Mouse (Mus musculus) liver, embryonic 11.5 days (tissue): ENCODE data around the gene Pcbp3. TPM values are rescaled to one million over a fixed set of nuclear protein-coding genes. Genes with fewer than 3 reads are reported as not detected.

Experiments used
- ATAC-seq: fragments of 200-750 bp; cut with Nextera tagmentation; replicated peaks from 2 replicates; pipeline ENCODE4 v1.8.0; 2017; ENCODE audit warnings: moderate number of reproducible peaks, mild to moderate bottlenecking, moderate TSS enrichment, moderate library complexity; ENCODE audit not compliant: low FRiP score
- DNase-seq: peaks from one replicate; pipeline ENCODE4 v3.0.0-alpha.2; 2017; ENCODE audit warnings: low spot score
- H3K27ac ChIP-seq: fragments of 300-500 bp; sonication (generic); 2 replicates; pipeline ENCODE4 v1.5.1; 2014; ENCODE audit warnings: mild to moderate bottlenecking, low read depth, low read length, control low read depth
- H3K27me3 ChIP-seq: fragments of 300-500 bp; sonication (generic); replicated peaks from 2 replicates; pipeline ENCODE4 v1.6.1; 2014; ENCODE audit warnings: low read length, mixed read lengths; ENCODE audit not compliant: control insufficient read depth, insufficient read depth
- H3K36me3 ChIP-seq: fragments of 300-500 bp; sonication (generic); 2 replicates; pipeline ENCODE4 v1.6.1; 2014; ENCODE audit warnings: mild to moderate bottlenecking, low read length, moderate library complexity, mixed read lengths; ENCODE audit not compliant: control insufficient read depth, insufficient read depth
- H3K4me1 ChIP-seq: fragments of 300-500 bp; sonication (generic); replicated peaks from 2 replicates; pipeline ENCODE4 v1.6.1; 2014; ENCODE audit warnings: low read length, mixed read lengths; ENCODE audit not compliant: control insufficient read depth, insufficient read depth
- H3K4me2 ChIP-seq: fragments of 300-500 bp; sonication (generic); 2 replicates; pipeline ENCODE4 v1.6.1; 2014; ENCODE audit warnings: mild to moderate bottlenecking, control low read depth, moderate library complexity
- H3K4me3 ChIP-seq: fragments of 300-500 bp; sonication (generic); 2 replicates; pipeline ENCODE4 v1.5.1; 2014; ENCODE audit warnings: low read depth, low read length, control low read depth
- H3K9ac ChIP-seq: fragments of 300-500 bp; sonication (generic); 2 replicates; pipeline ENCODE4 v1.6.1; 2014; ENCODE audit warnings: low read depth, low read length, control low read depth
- H3K9me3 ChIP-seq: fragments of 300-500 bp; sonication (generic); 2 replicates; pipeline ENCODE4 v1.6.1; 2016; ENCODE audit warnings: low read length, inconsistent platforms, mixed read lengths; ENCODE audit not compliant: control insufficient read depth
- WGBS: fragments of 180-500 bp; shearing (Covaris S2); extraction: QIAGEN DNeasy Blood & Tissue Kit; methylation state at CpG from one replicate; pipeline ENCODE4 v1.1.7; 2014; 5-methylcytosine and 5-hydroxymethylcytosine counted together
- polyA plus RNA-seq: library from polyadenylated mRNA; unstranded; fragments of >200 nt; fragmentation: Nextera tagmentation; extraction: Ambion mirVana; gene quantifications from 2 replicates; pipeline ENCODE4 v1.2.1, GENCODE M21; 2014

Pcbp3 gene
- polyA plus RNA-seq, 1 experiment from 2014 or later, result 9.6 TPM

GRCm38 (mm10) chr10:76732881-76733676 lies 228.6 kb downstream of the Pcbp3 start:
- Histone ChIP-seq H3K9me3 (no peaks in the 10 kb centered on the region), H3K9ac (no peak overlapping the region), H3K4me3 (no peak overlapping the region), H3K36me3 (no peaks in the 10 kb centered on the region), H3K4me1 (0 out of 2 replicates have a peak, but pooled peaks cover 5% of the 10 kb centered on the region), H3K4me2 (peak overlapping the region; percentile 2; the same call in 1 of the 2 replicates), H3K27ac (peak overlapping the region; percentile 57; the same call in 1 of the 2 replicates), H3K27me3 (no peaks in the 10 kb centered on the region)
- peak; percentile 41; the same call in 1 of the 2 replicates for ATAC-seq
- DNase-seq, result peak; percentile 57
- WGBS, result 16% methylated on average over 17 of the region's 17 CpGs

DNA sequence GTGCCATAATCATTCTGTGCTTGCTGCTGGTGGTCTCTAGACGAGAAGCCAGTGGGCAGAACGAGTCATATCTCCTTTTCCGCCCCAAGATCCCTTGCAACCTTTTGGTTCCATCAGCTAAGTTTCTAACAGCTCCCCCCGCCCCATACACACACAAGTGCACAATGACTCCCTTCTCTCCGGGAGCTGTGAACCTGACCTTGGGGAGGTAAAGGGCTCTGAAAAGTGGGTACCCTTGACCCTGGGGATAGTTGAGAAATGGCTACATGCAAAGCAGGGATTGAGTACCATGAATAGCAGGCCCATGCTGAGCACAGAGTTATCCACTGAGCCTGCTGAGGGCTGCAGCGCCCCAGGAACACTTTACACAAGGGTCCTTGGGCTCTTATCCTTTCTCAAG lies 229.3 kb downstream of the Pcbp3 start:
- no peak for DNase-seq
- Histone ChIP-seq H3K27me3 (no peaks in the 10 kb centered on the region), H3K4me1 (0 out of 2 replicates have a peak, but pooled peaks cover 5% of the 10 kb centered on the region), H3K36me3 (no peaks in the 10 kb centered on the region), H3K9ac (no peak overlapping the region), H3K4me2 (no peak overlapping the region), H3K4me3 (no peak overlapping the region), H3K9me3 (no peaks in the 10 kb centered on the region), H3K27ac (peak overlapping the region; percentile 57; the same call in 1 of the 2 replicates)
- no peak for ATAC-seq
- WGBS, result 67% methylated on average over 6 of the region's 6 CpGs

GRCm38 (mm10) chr10:76731621-76732239 lies 230.0 kb downstream of the Pcbp3 start:
- peak; percentile 25 for DNase-seq

DNA sequence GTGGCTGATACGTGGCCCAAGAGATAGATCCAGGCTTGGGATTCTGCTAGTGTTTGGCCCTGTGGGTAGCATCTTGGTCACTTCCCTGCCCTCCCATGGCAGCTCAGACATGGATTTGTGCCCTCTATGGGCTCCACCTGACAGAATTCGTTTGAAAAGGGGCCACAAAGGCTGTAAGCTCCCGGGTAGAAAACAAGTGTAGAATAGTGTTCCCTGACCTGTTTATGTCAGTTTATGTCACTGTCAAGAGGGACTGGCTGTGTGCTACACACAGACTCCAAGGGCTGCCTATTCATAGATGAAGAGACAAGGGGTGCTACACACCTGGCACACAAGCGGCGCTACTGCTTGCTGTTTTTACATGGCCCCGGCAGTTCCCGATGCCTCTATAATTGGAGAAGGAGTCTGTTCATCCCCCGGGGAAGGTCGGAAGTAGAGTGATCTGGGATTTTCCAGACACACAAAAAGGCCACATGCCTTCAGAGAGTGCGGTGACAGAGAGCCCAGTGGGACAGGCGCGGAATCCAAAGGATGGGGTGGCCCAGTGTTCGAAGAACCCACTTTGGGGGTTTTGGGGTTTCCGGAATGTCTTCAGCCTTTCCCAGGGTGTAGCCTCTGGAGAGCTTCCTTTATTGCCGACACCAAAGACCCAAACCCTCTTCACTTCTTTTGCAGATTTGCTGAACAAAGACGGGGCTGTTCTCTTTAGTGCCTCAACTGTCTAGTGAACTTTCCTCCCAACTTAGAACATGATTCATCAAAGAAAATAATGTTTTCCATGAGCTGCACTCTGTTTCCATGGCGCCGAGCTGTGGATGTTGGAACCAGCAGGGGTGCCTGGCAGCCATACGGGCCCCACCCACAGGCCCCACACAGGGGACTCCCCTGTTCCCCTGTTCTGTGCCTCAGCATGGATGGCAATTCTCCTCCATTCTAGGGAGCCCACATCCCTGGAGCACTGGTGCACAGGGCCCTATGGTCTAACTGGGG lies 231.8 kb downstream of the Pcbp3 start:
- H3K4me2 ChIP-seq, result no peak overlapping the region
- 0 out of 2 replicates have a peak, but pooled peaks cover 7% of the 10 kb centered on the region for H3K4me1 ChIP-seq
- H3K9ac ChIP-seq, result no peak overlapping the region
- H3K9me3 ChIP-seq, result no peaks in the 10 kb centered on the region
- H3K27ac ChIP-seq, result no peak overlapping the region
- H3K27me3 ChIP-seq, result no peaks in the 10 kb centered on the region
- no peaks in the 10 kb centered on the region for H3K36me3 ChIP-seq
- ATAC-seq (no peak), DNase-seq (peak; percentile 25)
- H3K4me3 ChIP-seq, result no peak overlapping the region
- WGBS, result 83% methylated on average over 19 of the region's 19 CpGs

More at GRCm38 (mm10) chr10:76731621-76732239, 230.0 kb downstream of the Pcbp3 start:
- Histone ChIP-seq H3K4me1 (0 out of 2 replicates have a peak, but pooled peaks cover 5% of the 10 kb centered on the region), H3K4me3 (no peak overlapping the region), H3K36me3 (no peaks in the 10 kb centered on the region), H3K9ac (no peak overlapping the region), H3K27ac (no peak overlapping the region), H3K9me3 (no peaks in the 10 kb centered on the region), H3K4me2 (no peak overlapping the region), H3K27me3 (no peaks in the 10 kb centered on the region)
- no peak for ATAC-seq
- WGBS, result 73% methylated on average over 20 of the region's 20 CpGs

GRCm38 (mm10) chr10:76728369-76728768 lies 233.3 kb downstream of the Pcbp3 start:
- no peak overlapping the region for H3K27ac ChIP-seq
- ATAC-seq (no peak), DNase-seq (peak; percentile 47)
- H3K9me3 ChIP-seq, result no peaks in the 10 kb centered on the region
- no peaks in the 10 kb centered on the region for H3K27me3 ChIP-seq
- 11% methylated on average over 11 of the region's 11 CpGs for whole genome bisulfite sequencing
- no peak overlapping the region for H3K9ac ChIP-seq
- H3K4me2 ChIP-seq, result no peak overlapping the region
- H3K4me3 ChIP-seq, result no peak overlapping the region
- no peaks in the 10 kb centered on the region for H3K36me3 ChIP-seq
- H3K4me1 ChIP-seq, result 0 out of 2 replicates have a peak, but pooled peaks cover 8% of the 10 kb centered on the region

- H3K9ac ChIP-seq, result no peak overlapping the region
- no peaks in the 10 kb centered on the region for H3K27me3 ChIP-seq
- H3K9me3 ChIP-seq, result no peaks in the 10 kb centered on the region
- WGBS, result 81% methylated on average over 7 of the region's 7 CpGs
- DNase-seq (no peak), ATAC-seq (no peak)
- H3K4me2 ChIP-seq, result no peak overlapping the region
- H3K36me3 ChIP-seq, result no peaks in the 10 kb centered on the region
- H3K4me1 ChIP-seq, result 0 out of 2 replicates have a peak, but pooled peaks cover 4% of the 10 kb centered on the region
- no peak overlapping the region for H3K27ac ChIP-seq
- no peak overlapping the region for H3K4me3 ChIP-seq
Measured at GRCm38 (mm10) chr10:76727301-76727700, 234.4 kb downstream of the Pcbp3 start.

DNA sequence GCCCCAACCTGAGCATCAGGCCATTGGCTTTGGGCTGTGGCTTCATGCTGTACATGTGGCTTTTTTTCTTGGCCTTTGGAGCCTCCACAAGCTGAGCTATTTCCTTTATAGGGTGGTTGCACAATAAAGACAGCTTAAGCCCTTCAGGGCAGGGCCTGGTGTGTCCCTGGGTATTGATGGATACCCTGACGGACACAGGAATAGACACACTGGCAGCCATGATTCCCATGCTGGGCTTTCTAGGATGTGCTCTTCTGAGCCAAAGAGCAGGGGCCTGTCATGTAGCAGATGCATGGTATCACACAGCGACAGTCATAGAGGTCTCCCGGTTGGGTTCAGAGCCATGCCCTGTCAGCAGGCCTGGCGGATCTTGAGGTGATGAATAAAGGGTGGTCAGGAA lies 234.8 kb downstream of the Pcbp3 start:
- Histone ChIP-seq H3K36me3 (no peaks in the 10 kb centered on the region), H3K27me3 (no peaks in the 10 kb centered on the region), H3K9ac (no peak overlapping the region), H3K4me2 (no peak overlapping the region), H3K4me1 (0 out of 2 replicates have a peak, but pooled peaks cover 3% of the 10 kb centered on the region), H3K4me3 (no peak overlapping the region), H3K27ac (no peak overlapping the region), H3K9me3 (no peaks in the 10 kb centered on the region)
- DNase-seq (peak; percentile 24), ATAC-seq (no peak)
- 90% methylated on average over 4 of the region's 4 CpGs for WGBS
